Mouse (Mus musculus): ENCODE results near the gene Misp.

Gene Misp

DNA sequence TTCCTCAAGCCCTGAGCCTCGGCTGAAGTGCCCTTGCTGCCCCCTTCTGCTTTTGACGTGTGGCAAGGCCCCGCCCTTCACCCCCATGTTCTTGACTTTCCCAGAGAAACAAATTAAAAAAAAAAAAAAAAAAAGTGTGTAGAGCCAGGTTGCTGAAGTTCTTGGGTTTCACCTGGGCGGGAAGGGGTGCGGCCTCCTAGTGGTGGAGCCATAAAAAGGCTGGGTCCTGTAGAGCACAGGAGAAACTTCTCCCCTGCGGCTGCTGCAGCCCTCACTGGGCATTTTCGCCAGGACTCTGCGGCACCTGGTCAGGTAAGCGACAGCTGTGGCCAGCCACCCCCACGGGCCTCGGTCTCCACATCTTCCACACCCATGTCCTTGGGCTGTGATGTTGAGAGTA lies at the start of gene Misp:
Gene Misp, plus strand, starts transcription at position 208 of the 400 bp plus-strand sequence.
- ChIA-PET POLR2A (interaction anchor here in 2 of 4 experiments (0.7 to 1.9 kb wide), 15 partner anchors 9 to 1017 kb away, joined by 3 to 6 read pairs (median 4); partner anchors contain the start of genes Ptbp1 (in 2 of the 2), Gpx4 (in 1 of the 2) and Palm (in 1 of the 2)), CTCF (interaction anchor here (0.5 to 3.7 kb wide), 14 partner anchors 9 to 508 kb away, joined by 3 to 15 read pairs (median 4); no protein-coding TSS in a partner anchor)

DNA sequence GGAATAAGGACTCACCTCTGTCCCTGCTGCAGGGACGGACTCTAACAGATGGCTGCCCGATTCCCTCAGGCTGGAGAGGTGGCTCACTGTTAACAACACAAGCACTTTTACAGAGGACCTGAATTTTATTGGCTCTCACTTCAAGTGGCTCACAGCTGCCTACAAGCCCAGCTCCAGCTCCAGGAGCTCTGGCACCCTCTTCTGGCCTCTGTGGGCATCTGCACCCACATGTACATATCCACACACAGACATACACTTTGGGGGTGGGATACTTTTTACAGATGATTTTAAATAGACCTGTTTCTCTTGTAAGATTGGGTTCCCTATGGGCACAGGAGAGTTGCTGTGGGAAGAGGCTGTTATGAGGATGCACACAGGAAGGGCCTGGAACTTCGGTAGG lies 48.5 kb upstream of the Misp start:
- POLR2A ChIA-PET, result interaction anchor here in 2 of 4 experiments (0.6 to 1.4 kb wide), 3 partner anchors 12 to 396 kb away, joined by 3 to 4 read pairs (median 3); partner anchors contain the start of gene Med16 (in 1 of the 2)
- CTCF ChIA-PET, result interaction anchor here in 3 of 4 experiments (0.6 to 2.0 kb wide), 17 partner anchors 8 to 1633 kb away, joined by 3 to 9 read pairs (median 3); partner anchors contain the start of gene Palm (in 1 of the 3)

DNA sequence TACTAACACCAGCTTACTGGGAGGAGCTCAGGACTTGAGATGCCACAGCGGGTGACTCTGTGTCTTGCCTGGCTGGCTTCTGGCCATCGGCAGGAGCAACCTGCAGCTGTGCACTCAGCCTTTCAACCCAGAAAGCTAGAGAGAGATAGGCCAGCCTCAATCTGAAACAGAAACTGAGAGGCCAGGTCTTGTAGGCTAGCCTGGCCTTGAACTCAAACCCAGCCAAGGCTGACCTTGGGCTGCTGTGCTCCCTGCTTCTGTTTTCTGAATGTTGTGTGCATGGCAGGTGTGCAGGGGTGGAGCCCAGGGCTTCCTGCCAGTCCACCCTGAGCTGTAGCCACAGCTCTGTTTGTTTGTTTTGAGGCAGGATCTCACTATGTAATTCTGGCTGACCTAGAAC lies 47.6 kb upstream of the Misp start:
- ChIA-PET POLR2A (interaction anchor here in 3 of 4 experiments (0.6 to 1.4 kb wide), 5 partner anchors 11 to 1146 kb away, joined by 3 to 7 read pairs (median 3); partner anchors contain the start of genes Bsg (in 1 of the 3) and Med16 (in 1 of the 3)), CTCF (interaction anchor here in 2 of 4 experiments (0.7 to 2.0 kb wide), 15 partner anchors 9 to 187 kb away, joined by 3 to 7 read pairs (median 3); partner anchors contain the start of gene Palm (in 2 of the 2))

DNA sequence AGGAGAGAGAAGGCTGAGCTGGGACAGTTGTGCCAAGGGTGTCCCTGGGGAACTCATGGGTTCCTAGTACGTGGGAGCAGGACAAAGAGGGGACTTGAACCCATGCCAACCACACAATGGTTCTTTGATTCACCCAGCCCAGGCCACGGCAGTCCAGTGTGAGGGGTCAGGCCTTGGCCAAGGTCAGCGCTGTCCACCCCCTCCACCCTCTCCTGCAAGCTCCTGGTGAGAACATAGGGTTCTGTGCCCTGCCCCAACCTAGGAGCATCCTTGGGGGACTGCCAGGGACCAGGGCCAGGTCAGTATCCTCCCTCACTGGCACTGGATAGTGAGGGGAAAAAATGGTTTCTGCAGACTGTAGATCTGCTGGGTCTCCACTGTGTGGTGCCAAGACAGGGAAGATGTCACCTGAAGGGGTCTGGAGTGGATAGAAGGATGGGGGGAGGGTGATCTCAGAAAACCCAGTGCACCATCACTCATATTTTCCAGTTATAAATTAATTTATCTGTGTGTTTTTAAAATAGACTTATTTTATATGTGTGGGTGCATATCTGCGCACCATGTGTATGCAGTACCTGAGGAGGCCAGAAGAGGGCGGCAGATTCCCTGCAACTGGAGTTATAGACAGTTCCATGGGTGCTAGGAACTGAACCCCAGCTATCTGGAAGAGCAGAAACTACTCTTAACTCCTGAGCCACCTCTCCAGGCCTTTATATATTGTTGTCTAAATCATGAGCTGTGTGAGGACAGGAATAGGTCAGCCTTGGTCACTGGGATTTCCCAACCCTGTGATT lies 46.1 kb upstream of the Misp start:
- ChIA-PET POLR2A (interaction anchor here in 2 of 4 experiments (0.5 to 1.1 kb wide), 3 partner anchors 27 to 152 kb away, joined by 3 to 9 read pairs (median 4); partner anchors contain the start of gene Bsg (in 1 of the 2)), CTCF (interaction anchor here (0.6 to 2.3 kb wide), 7 partner anchors 14 to 115 kb away, joined by 3 to 10 read pairs (median 4); no protein-coding TSS in a partner anchor)

DNA sequence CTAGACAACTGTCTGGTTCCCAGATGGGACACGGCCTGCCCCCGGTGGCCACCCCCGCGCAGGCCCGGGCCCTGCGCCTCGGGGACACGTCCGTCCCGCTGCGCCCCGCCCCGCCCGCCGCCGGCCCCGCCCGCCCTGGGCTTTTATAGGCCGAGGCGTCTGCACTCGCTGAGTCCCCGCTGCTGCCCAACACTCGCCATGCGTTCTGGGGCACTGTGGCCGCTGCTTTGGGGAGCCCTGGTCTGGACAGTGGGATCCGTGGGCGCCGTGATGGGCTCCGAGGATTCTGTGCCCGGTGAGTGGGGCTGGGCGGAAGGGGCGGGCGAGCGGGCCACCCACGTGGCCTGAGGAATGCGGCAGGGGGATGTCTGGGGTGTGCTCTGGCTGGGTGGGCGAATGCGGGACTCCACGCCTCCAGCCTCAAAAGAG lies 43.7 kb upstream of the Misp start, which contains the start of gene Fstl3:
Gene Fstl3, plus strand, starts transcription at position 170 of the 429 bp plus-strand sequence.
- ChIA-PET POLR2A (interaction anchor here in 3 of 4 experiments (0.5 to 1.8 kb wide), 7 partner anchors 8 to 390 kb away, joined by 3 to 6 read pairs (median 4); partner anchors contain the start of gene Bsg (in 1 of the 3)), CTCF (interaction anchor here in 2 of 4 experiments (0.6 to 1.8 kb wide), 13 partner anchors 8 to 401 kb away, joined by 3 to 10 read pairs (median 4); partner anchors contain the start of genes Med16 (in 1 of the 2), Misp (in 1 of the 2) and Wdr18 (in 1 of the 2))

DNA sequence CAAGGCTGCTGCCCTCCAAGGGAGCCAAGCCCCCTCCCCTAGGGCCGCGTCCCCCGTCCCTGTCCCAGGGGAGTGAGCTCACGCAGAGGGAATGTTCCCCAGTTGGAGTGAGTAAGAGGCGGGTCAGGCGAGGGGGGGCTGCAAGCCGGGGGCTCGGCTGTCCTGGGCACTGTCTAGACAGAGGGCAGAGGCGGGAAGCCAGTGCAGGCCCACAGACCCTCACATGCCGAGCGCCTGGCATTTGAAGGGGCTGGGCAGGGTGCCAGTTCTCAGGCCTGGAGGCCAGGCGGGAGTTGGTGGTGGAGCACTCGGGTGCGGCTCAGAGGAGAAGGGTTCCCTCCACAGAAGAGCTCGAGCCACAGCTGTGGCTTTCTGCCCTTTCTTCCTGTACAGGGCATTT lies 42.8 kb upstream of the Misp start:
- CTCF ChIA-PET, result interaction anchor here (0.5 to 1.8 kb wide), 17 partner anchors 8 to 1852 kb away, joined by 3 to 10 read pairs (median 4); partner anchors contain the start of genes Madcam1 (in 1 of the 4), Med16 (in 1 of the 4) and Wdr18 (in 1 of the 4)
- POLR2A ChIA-PET, result interaction anchor here in 3 of 4 experiments (0.5 to 1.6 kb wide), 7 partner anchors 9 to 74 kb away, joined by 3 to 6 read pairs (median 4); partner anchors contain the start of gene Bsg (in 1 of the 3)

DNA sequence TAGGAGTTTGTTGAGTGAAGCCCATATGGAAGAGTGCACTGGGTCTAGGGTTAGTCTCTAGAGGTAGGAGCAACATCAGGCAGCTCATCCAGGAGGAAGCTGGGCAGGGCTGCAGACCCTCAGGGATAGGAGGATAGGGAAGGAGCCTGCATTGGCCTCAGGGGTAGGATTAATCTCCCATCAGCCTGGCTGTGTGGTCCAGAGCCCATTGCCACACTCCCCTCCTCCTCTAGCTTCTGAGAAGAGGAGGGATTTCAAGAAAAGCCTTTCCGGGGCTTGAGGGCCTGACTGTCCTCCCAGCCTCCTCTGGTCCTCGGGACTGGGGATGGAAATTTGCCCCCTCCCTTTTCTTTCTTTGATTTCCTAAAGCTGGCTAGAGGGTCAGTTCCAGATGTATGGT lies 41.6 kb upstream of the Misp start:
- ChIA-PET POLR2A (interaction anchor here in 3 of 4 experiments (0.5 to 2.3 kb wide), 9 partner anchors 8 to 513 kb away, joined by 3 to 14 read pairs (median 8); partner anchors contain the start of genes Bsg (in 1 of the 3) and Rps15 (in 1 of the 3)), CTCF (interaction anchor here (1.0 to 2.4 kb wide), 10 partner anchors 9 to 106 kb away, joined by 3 to 58 read pairs (median 6); partner anchors contain the start of genes Misp (in 1 of the 4) and Rnf126 (in 1 of the 4))

DNA sequence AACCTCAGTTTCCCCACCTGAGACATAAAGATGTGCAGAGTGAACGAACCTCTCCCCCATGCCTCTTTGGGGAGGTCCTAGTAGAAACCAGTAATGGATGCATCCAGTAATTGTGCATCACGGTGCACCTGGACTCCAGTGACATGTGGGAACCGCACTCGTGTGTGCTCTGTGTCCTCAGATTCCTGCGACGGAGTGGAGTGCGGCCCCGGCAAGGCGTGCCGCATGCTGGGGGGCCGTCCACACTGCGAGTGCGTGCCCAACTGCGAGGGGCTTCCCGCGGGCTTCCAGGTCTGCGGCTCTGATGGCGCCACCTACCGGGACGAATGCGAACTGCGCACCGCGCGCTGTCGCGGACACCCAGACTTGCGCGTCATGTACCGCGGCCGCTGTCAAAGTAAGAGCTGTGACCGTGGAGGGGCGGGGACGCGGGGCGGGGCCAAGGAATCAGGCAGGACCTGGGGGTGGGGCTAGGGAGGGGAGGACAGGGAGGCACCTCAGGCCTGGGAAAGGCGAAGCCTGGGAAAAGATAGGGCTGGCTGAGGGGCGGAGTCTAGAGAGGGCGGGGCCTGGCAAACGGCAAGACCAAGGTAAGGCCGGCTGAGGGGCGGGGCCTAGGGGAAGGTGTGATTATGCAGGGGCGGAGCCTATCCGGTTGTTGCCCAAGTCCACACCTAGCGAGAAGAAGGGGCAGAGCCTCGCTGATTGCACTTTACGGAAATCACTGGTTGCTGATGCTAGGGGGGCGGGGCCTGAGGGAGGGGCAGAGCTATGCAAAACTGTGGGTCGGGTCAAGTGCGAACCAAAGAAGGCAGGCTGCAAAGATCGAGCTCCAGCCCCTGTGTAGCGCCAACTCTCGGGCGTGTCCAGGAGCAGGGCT lies 40.8 kb upstream of the Misp start:
- ChIA-PET CTCF (interaction anchor here (0.5 to 3.3 kb wide), 129 partner anchors 8 to 1590 kb away, joined by 3 to 75 read pairs (median 4); partner anchors contain the start of genes Palm (in 4 of the 4), Bsg (in 3 of the 4), Rnf126 (in 3 of the 4) and Med16 (in 2 of the 4)), POLR2A (interaction anchor here in 3 of 4 experiments (0.5 to 2.3 kb wide), 108 partner anchors 9 to 1725 kb away, joined by 3 to 26 read pairs (median 4); partner anchors contain the start of genes Ptbp1 (in 3 of the 3), Rnf126 (in 3 of the 3), Bsg (in 2 of the 3) and Med16 (in 2 of the 3))

DNA sequence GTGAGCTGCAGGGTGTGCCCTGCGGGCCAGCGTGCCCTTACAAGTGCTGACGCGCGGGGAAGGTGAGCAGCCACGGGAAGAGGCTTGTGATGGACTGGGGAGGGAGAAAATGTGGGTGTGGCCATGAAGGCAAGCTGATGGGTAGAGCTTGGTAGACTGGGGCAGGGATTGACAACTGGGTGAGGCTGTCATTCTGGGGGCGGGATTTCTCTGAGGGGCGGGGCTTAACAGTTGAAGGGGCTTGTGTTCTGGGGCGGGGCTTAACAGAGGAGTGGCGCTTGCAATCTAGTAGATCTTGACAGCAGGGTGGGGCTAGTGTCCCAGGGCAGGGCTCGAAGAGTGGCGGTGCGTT lies 40.1 kb upstream of the Misp start:
- CTCF ChIA-PET, result interaction anchor here (0.5 to 3.3 kb wide), 123 partner anchors 8 to 1591 kb away, joined by 3 to 75 read pairs (median 4); partner anchors contain the start of genes Palm (in 4 of the 4), Bsg (in 3 of the 4), Rnf126 (in 3 of the 4) and Med16 (in 2 of the 4)
- POLR2A ChIA-PET, result interaction anchor here in 3 of 4 experiments (0.5 to 2.3 kb wide), 103 partner anchors 8 to 1726 kb away, joined by 3 to 26 read pairs (median 4); partner anchors contain the start of genes Ptbp1 (in 3 of the 3), Rnf126 (in 3 of the 3), Bsg (in 2 of the 3) and Med16 (in 2 of the 3)

DNA sequence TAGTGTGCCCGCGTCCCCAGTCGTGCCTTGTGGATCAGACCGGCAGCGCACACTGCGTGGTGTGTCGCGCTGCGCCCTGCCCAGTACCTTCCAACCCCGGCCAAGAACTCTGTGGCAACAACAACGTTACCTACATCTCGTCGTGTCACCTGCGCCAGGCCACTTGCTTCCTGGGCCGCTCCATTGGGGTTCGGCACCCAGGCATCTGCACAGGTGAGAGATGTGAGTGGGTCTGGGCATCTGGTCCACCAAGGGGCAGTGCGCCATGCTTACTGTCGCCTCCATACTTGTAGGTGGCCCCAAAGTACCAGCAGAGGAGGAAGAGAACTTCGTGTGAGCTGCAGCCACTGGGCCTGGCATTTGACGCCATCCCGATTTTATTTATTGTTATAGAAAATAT lies 39.6 kb upstream of the Misp start:
- CTCF ChIA-PET, result interaction anchor here in 3 of 4 experiments (0.6 to 3.3 kb wide), 30 partner anchors 9 to 445 kb away, joined by 3 to 75 read pairs (median 8); partner anchors contain the start of genes Bsg (in 2 of the 3), Med16 (in 1 of the 3), Misp (in 1 of the 3) and Mum1 (in 1 of the 3)
- POLR2A ChIA-PET, result interaction anchor here in 3 of 4 experiments (0.6 to 2.3 kb wide), 49 partner anchors 8 to 1355 kb away, joined by 3 to 26 read pairs (median 5); partner anchors contain the start of genes Ptbp1 (in 3 of the 3), Palm (in 2 of the 3), Polrmt (in 2 of the 3) and Rnf126 (in 2 of the 3)

DNA sequence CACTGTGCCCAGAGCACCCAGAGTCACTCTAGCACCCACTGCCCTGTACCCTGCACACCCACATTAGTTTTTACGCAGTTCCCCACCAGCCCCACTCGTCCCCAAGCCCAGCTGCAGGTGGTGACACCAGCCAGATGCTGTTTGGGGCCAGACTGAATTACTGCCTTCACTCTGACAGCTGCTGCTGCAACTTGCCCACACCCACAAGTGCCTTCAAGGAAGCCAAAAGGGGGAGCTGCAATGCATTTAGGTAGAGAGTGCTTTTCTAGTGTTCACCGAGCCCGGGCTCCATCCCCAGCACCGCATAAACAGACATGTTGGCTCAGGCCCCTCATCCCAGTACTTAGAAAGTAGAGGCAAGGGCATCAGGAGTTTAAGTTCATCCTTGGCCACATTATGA lies 38.8 kb upstream of the Misp start:
- POLR2A ChIA-PET, result interaction anchor here in 2 of 4 experiments (0.5 to 1.4 kb wide), 4 partner anchors 19 to 82 kb away, joined by 3 to 5 read pairs (median 3); partner anchors contain the start of gene Ptbp1 (in 1 of the 2)

DNA sequence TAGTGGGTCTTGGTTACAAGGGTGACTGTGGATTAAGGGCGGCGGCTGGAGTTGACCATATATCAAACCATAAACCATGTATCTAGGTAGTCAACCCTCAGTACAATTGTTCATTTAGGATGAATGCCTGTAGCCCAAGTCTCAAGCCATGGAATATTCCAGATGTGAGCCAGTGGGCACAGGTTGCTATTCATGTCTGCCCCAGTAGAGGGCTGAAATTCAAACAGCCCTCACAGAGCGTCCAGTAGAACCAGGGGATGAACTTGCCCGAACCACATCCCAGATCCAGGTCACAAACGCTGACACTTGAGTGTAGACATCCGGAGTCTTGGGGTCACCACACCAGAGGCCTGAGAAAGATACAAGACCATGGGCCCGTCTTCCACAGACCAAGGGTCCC lies 37.7 kb upstream of the Misp start:
- ChIA-PET CTCF (interaction anchor here in 3 of 4 experiments (0.5 to 3.3 kb wide), 5 partner anchors 9 to 175 kb away, joined by 3 to 75 read pairs (median 3); partner anchors contain the start of genes Palm (in 1 of the 3) and Prss57 (in 1 of the 3)), POLR2A (no interaction called here)

More for the DNA sequence above, 38.8 kb upstream of the Misp start:
- CTCF ChIA-PET, result interaction anchor here in 2 of 4 experiments (0.5 to 3.3 kb wide), 7 partner anchors 9 to 242 kb away, joined by 3 to 75 read pairs (median 3); partner anchors contain the start of genes Palm (in 2 of the 2), Bsg (in 1 of the 2) and Prss57 (in 1 of the 2)

DNA sequence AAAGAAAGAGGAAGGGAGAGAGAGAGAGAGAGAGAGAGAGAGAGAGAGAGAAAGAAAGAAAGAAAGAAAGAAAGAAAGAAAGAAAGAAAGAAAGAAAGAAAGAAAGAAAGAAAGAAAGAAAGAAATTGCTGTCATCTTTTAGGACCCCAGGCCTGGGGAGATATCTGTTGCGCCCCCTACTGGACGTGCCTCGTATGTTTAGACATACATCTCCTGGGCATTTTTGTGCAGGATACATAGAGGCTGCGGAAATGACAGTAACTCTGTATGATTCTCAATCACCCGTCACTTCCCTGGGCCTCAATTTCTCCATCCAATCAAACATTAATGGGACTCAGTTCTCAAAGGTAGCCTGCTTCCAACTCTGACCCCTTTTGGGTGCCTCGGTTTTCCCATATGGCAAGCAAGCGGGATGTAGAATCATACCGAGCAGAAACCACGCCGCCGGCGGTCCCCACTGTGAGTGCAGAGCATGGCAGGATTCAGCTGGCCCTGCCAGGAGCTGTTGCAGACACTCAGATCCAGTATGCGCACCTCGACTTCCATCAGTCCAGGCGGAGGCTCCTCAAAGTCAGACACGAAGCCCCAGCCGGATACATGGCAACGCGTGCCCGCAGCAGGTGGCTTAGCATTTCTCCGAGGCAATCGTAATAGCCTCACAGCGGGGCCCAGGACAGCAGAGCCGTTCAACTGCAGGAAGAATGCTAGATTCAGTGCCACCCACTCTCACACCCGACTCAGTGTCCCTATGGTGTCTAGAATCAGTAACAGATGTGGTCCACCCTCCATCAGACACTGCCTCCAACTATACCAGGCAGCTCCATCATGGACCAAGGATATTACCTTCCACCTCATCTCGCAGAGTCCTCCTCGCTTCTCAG lies 36.6 kb upstream of the Misp start:
- ChIA-PET POLR2A (interaction anchor here in 2 of 4 experiments (0.6 to 1.6 kb wide), 5 partner anchors 11 to 383 kb away, joined by 3 read pairs; no protein-coding TSS in a partner anchor), CTCF (interaction anchor here in 3 of 4 experiments (0.6 to 2.6 kb wide), 10 partner anchors 9 to 1744 kb away, joined by 3 to 20 read pairs (median 3); partner anchors contain the start of genes Palm (in 2 of the 3), Madcam1 (in 1 of the 3), Mum1 (in 1 of the 3) and Polrmt (in 1 of the 3))

DNA sequence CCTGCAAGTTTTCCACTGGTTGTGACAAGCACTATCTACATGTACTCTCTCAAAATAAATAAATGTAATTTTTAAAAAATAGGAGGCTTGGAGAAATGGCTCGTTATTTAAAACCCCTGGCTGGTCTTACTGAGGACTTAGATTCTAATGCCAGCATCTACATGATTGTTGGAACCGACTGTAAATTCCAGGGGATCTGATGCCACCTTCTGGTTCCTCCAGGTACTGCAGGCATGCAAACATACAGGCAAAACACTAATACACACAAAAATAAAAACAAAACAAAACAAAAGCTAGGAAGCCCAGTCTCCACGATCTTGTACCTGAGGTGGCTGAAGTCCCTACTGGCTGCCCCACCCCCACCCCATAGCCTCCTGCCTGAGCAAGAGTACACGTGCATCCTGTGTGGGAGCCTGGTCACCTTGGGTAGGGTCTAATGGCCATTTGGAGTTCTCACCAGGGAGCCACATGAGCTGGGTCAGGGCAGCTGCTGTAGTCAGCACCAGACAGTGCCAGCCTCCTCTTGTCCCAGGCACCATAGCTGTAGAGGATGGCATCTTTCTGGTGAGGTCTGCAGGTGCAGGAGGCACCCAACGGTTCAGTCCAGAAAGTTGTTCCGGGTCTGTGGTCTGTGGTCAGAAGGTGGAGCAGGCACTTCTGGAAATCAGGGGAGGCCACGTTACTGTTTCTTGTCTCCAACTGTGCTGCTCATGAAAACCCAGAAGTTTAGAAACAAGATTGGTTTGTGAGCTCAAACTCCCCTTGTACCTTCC lies 32.2 kb upstream of the Misp start:
- POLR2A ChIA-PET, result interaction anchor here in 3 of 4 experiments (0.8 to 1.6 kb wide), 9 partner anchors 8 to 139 kb away, joined by 3 to 5 read pairs (median 3); partner anchors contain the start of genes Med16 (in 1 of the 3), Polrmt (in 1 of the 3) and Ptbp1 (in 1 of the 3)

More for the DNA sequence above, 32.2 kb upstream of the Misp start:
- CTCF ChIA-PET, result interaction anchor here (0.5 to 8.2 kb wide), 42 partner anchors 7 to 1792 kb away, joined by 3 to 75 read pairs (median 4); partner anchors contain the start of gene Fstl3 (in 1 of the 4)
